Mouse (Mus musculus): ENCODE results near the gene 3110018I06Rik. TPM values are rescaled to one million over a fixed set of nuclear protein-coding genes. Genes with fewer than 3 reads are reported as not detected.
A peak's percentile ranks its signal among the peaks of the same experiment; 100 is the strongest.

The 3110018I06Rik gene
- total and polyA plus RNA-seq, 2 experiments from 2014 or later = not detected

DNA sequence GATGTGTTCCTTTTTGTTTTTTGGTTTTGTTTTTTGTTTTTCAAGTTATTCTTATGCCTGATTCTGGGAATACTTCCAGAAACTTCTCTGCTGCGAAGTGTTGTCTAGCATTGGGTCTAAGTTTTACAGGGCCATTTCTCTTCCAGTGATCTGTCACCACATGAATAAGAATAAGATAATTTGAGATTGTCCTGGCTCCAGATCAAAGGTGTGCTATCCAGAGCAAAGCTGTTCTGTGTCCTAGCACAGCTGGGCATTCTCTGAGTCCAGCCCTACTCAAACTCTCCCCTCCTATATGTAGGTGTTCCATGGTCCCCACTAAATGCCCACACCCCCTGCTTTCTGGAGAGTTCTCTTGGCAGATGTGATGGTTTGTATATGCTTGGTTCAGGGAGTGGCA is 2.9 kb downstream of the 3110018I06Rik start:
- no peak for TF ChIP-seq CTCF (IDR thresholded peaks at IDR 0.05; ENCODE audit: low read depth)
- WGBS = 83% methylated on average over 1 of the region's 1 CpGs
- no peak for ATAC-seq
- Histone ChIP-seq H3K27ac (ENCODE audit: low read depth, low read length) (no peak overlapping the region), H3K4me1 (ENCODE audit: insufficient read depth) (no peaks in the 10 kb centered on the region), H3K9ac (no peak overlapping the region), H3K4me3 (ENCODE audit: low read depth, low read length) (no peak overlapping the region), H3K9me3 (ENCODE audit: low read length) (0 out of 2 replicates have a peak, but pooled peaks cover 7% of the 10 kb centered on the region), H3K4me2 (ENCODE audit: low read depth) (no peak overlapping the region), H3K36me3 (ENCODE audit: insufficient read depth) (no peaks in the 10 kb centered on the region), H3K27me3 (ENCODE audit: insufficient read depth, low read length) (no peaks in the 10 kb centered on the region)
- DNase-seq = no peak

DNA sequence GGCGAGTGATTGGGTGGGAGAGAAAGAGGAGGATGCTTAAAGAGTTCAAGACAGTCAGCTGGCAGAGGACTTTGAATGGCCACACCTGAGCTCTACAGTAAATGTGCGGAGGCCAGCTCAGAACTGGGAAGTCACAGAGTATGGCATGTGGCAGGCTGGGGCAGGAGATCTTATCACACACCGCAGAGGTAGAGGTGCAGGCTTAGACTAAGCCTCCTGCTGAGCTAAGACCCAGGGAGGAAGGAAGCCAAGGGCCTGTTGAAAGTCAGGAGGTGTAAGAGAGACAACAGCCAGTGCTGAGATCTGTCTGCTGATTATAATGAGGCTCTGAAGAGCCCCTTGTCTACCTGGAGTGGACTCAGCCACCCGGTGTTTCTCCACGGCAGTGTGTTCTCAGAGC is 8.5 kb downstream of the 3110018I06Rik start:
- DNase-seq = no peak
- no peaks in the 10 kb centered on the region for H3K36me3 ChIP-seq (ENCODE audit: insufficient read depth)
- no peak for ATAC-seq
- H3K27ac ChIP-seq (ENCODE audit: low read depth, low read length) = no peak overlapping the region
- no peak overlapping the region for H3K9ac ChIP-seq
- 71% methylated on average over 5 of the region's 5 CpGs for WGBS
- TF ChIP-seq CTCF (IDR thresholded peaks at IDR 0.05; ENCODE audit: low read depth) = no peak
- no peaks in the 10 kb centered on the region for H3K4me1 ChIP-seq (ENCODE audit: insufficient read depth)
- no peak overlapping the region for H3K4me3 ChIP-seq (ENCODE audit: low read depth, low read length)
- no peaks in the 10 kb centered on the region for H3K27me3 ChIP-seq (ENCODE audit: insufficient read depth, low read length)
- no peaks in the 10 kb centered on the region for H3K9me3 ChIP-seq (ENCODE audit: low read length)
- H3K4me2 ChIP-seq (ENCODE audit: low read depth) = no peak overlapping the region

DNA sequence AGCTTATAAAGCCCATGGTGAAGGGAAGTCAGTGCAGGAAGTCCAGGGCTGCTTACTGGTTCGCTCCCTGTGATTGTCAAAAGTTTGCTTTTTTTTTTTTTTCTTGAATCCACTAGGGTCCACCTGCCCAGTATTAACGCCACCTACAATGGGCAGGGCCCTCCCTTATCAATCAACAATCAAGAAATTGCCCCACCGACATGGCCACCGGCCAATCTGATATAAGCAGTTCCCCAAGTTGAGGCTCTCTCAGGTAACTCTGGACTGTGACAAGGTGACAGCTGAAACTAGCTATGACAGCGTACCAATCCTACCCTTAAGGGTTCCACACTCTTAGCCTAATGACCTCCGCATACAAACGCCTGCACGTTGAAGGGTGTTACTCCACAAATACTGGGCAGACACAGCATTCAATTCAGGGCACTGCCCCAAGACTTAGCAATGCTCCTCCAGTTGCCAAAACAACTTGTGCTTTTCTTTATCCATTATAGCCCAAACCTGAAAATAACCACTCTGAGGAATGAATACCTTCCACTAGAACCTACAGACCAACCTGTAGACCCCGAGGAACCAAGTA is 21.3 kb downstream of the 3110018I06Rik start:
- no peak for ATAC-seq

DNA sequence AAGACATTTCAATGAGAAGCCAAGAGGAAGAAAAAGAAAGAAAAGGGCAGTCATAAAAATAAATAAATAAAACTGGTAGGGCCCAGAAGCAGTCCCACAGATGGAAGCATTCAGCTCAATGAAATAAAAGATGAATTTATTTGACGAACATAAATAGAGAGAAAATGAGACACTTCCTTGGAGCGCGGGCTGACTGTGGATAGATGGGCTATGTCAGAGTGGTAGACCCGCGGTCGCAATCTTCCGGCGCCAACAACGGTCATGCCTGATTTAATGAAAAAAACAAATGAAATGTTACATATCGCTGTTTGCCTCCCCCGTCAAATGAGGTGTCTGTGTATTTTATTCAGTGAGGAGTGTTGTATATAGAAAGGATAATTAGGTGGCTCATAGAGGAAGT is 22.7 kb downstream of the 3110018I06Rik start:
- WGBS = 90% methylated on average over 11 of the region's 11 CpGs
- Histone ChIP-seq H3K4me3 (ENCODE audit: low read depth, low read length) (no peak overlapping the region), H3K9me3 (ENCODE audit: low read length) (no peaks in the 10 kb centered on the region), H3K9ac (no peak overlapping the region), H3K27me3 (ENCODE audit: insufficient read depth, low read length) (no peaks in the 10 kb centered on the region), H3K4me2 (ENCODE audit: low read depth) (no peak overlapping the region), H3K36me3 (ENCODE audit: insufficient read depth) (no peaks in the 10 kb centered on the region), H3K4me1 (ENCODE audit: insufficient read depth) (no peaks in the 10 kb centered on the region), H3K27ac (ENCODE audit: low read depth, low read length) (no peak overlapping the region)
- ATAC-seq (no peak), DNase-seq (no peak)
- TF ChIP-seq CTCF (IDR thresholded peaks at IDR 0.05; ENCODE audit: low read depth) = no peak

More for the DNA sequence above, 21.3 kb downstream of the 3110018I06Rik start:
- Histone ChIP-seq H3K9ac (no peak overlapping the region), H3K36me3 (ENCODE audit: insufficient read depth) (no peaks in the 10 kb centered on the region), H3K27ac (ENCODE audit: low read depth, low read length) (no peak overlapping the region), H3K4me1 (ENCODE audit: insufficient read depth) (no peaks in the 10 kb centered on the region), H3K4me2 (ENCODE audit: low read depth) (no peak overlapping the region), H3K9me3 (ENCODE audit: low read length) (no peaks in the 10 kb centered on the region), H3K27me3 (ENCODE audit: insufficient read depth, low read length) (no peaks in the 10 kb centered on the region), H3K4me3 (ENCODE audit: low read depth, low read length) (no peak overlapping the region)
- no peak for DNase-seq
- no peak for TF ChIP-seq CTCF (IDR thresholded peaks at IDR 0.05; ENCODE audit: low read depth)
- WGBS = 86% methylated on average over 9 of the region's 9 CpGs

DNA sequence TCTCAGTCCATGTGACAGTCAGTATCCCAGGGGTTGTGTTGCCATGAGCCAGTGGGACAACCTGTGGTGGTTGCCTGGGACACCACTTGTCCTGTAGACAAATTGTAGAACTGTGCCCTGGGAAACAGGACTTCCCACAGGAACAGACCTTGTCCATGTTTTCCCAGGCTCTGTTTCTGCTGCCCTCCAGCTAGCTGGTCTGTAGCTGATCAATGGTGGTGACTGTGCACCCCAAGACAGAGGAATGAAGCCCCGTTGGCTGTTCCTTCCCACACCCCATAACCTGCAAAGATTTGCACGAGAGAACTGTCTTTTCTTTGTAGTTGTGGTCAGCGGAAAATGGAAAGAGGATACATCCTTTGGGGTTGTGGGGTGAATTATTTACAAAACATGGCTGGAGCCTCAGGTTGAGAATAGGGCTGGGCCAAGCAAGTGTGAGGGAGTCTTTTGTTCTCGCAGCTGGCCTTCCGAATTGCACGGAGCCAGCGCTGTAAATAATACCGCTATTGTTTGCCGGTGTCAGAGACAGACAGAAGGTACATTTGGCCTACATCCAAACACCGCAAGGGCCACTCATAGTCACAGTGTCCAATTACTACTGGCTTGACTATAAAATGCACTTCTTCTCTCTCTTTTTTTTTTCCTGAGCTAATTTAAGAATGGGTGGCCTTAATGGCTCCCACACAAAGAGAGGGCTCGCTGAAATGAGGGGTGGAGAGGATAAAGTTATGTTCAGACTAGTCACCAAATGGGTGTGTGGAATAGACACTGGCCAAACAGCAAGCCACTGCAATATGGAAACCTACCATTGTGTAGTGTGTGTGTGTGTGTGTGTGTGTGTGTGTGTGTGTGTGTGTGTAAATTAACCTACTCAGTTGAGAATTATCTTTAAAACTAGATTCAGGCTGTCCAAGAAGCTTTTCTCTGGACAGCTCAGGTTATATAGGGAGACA is 28.1 kb downstream of the 3110018I06Rik start:
- peak; percentile 12 for DNase-seq
- Histone ChIP-seq H3K36me3 (ENCODE audit: insufficient read depth) (no peaks in the 10 kb centered on the region), H3K27me3 (ENCODE audit: insufficient read depth, low read length) (no peaks in the 10 kb centered on the region), H3K9me3 (ENCODE audit: low read length) (no peaks in the 10 kb centered on the region), H3K4me1 (ENCODE audit: insufficient read depth) (0 out of 2 replicates have a peak, but pooled peaks cover 3% of the 10 kb centered on the region), H3K27ac (ENCODE audit: low read depth, low read length) (no peak overlapping the region), H3K9ac (no peak overlapping the region), H3K4me3 (ENCODE audit: low read depth, low read length) (no peak overlapping the region), H3K4me2 (ENCODE audit: low read depth) (no peak overlapping the region)
- no peak for ATAC-seq
- WGBS = 18% methylated on average over 11 of the region's 11 CpGs
- TF ChIP-seq CTCF (IDR thresholded peaks at IDR 0.05; ENCODE audit: low read depth) = no peak

DNA sequence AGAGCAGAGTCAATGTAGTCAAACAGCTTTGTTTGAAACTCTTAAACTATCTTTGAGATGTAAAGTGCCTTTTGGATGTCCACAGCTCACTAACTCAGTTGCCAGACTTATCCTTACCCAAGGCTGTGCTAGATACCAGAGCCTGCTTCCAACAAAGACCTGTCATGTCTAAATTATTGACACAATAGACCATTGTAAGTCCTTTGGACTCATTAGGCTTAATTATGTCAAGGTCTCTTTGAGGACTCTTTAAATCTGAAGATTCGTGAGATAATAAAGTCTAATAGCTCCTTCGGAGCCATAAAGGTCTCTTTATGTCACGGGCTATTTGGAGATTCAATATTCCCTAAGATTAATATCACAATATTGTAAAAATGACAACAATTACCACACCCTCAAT is 32.5 kb downstream of the 3110018I06Rik start:
- TF ChIP-seq CTCF (IDR thresholded peaks at IDR 0.05; ENCODE audit: low read depth) = no peak
- ATAC-seq = no peak

DNA sequence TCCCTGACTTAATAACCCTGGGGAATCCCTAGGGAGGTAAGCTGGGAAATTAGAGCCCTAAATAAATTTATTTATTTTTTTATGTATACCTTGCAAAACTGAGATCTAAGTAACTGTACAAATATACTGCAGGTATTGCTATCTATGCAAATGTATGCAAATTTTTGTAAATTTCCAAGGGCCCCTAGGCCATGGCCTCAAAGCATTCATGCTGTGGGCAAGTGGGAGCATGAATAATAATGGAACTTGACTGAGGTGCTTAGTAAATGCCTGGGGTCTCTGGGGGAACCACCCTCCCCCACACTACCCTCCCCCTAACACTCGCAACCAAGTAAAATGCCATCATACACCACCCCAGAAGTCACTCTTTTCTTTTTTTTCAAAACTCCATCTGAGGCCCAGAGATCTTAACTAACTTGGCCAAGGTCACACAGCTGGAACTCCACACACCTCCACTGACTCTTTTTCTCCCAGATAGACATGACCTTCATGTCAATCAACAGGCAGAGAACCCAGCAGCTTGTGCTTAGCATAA is 40.0 kb downstream of the 3110018I06Rik start:
- no peak overlapping the region for H3K4me2 ChIP-seq (ENCODE audit: low read depth)
- H3K27ac ChIP-seq (ENCODE audit: low read depth, low read length) = no peak overlapping the region
- no peak for TF ChIP-seq CTCF (IDR thresholded peaks at IDR 0.05; ENCODE audit: low read depth)
- no peak for ATAC-seq
- WGBS = 61% methylated on average over 1 of the region's 1 CpGs
- no peaks in the 10 kb centered on the region for H3K9me3 ChIP-seq (ENCODE audit: low read length)
- H3K4me3 ChIP-seq (ENCODE audit: low read depth, low read length) = no peak overlapping the region
- no peaks in the 10 kb centered on the region for H3K4me1 ChIP-seq (ENCODE audit: insufficient read depth)
- H3K9ac ChIP-seq = no peak overlapping the region
- DNase-seq = no peak
- no peaks in the 10 kb centered on the region for H3K36me3 ChIP-seq (ENCODE audit: insufficient read depth)
- no peaks in the 10 kb centered on the region for H3K27me3 ChIP-seq (ENCODE audit: insufficient read depth, low read length)

More for the DNA sequence above, 32.5 kb downstream of the 3110018I06Rik start:
- no peak overlapping the region for H3K4me3 ChIP-seq (ENCODE audit: low read depth, low read length)
- 71% methylated on average over 3 of the region's 3 CpGs for WGBS
- H3K9me3 ChIP-seq (ENCODE audit: low read length) = no peaks in the 10 kb centered on the region
- no peak for DNase-seq
- no peak overlapping the region for H3K27ac ChIP-seq (ENCODE audit: low read depth, low read length)
- H3K9ac ChIP-seq = no peak overlapping the region
- H3K4me2 ChIP-seq (ENCODE audit: low read depth) = no peak overlapping the region
- no peaks in the 10 kb centered on the region for H3K36me3 ChIP-seq (ENCODE audit: insufficient read depth)
- no peaks in the 10 kb centered on the region for H3K27me3 ChIP-seq (ENCODE audit: insufficient read depth, low read length)
- 0 out of 2 replicates have a peak, but pooled peaks cover 3% of the 10 kb centered on the region for H3K4me1 ChIP-seq (ENCODE audit: insufficient read depth)

Measured in forebrain, postnatal 0 days (tissue).